Mouse (Mus musculus): ENCODE data around the gene Cass4. TPM values are rescaled to one million over a fixed set of nuclear protein-coding genes. Genes with fewer than 3 reads are reported as not detected.

The Cass4 gene
- total and polyA plus RNA-seq, 3 experiments: 0.35 to 5.5 TPM; not detected in 1

GRCm38 (mm10) chr2:172405011-172405410 is 11.4 kb downstream of the Cass4 start:
- no peaks in the 10 kb centered on the region; a peak in 1 of 4 replicates for H3K36me3 ChIP-seq (ENCODE audit: control insufficient read depth in 1 of 2, insufficient read depth in 2 of 2, low read length in 2 of 2)
- peaks cover 0 to 2% of the 10 kb centered on the region in 2 experiments; a peak in 1 of 4 replicates for H3K27me3 ChIP-seq (ENCODE audit: control insufficient read depth in 1 of 2, insufficient read depth in 2 of 2, low read length in 2 of 2)
- no peak overlapping the region for H3K27ac ChIP-seq (ENCODE audit: control insufficient read depth, low read depth, low read length)
- H3K9me3 ChIP-seq (replicated peaks; ENCODE audit: insufficient read depth, low read length): no peaks in the 10 kb centered on the region
- no peak overlapping the region for H3K9ac ChIP-seq (ENCODE audit: control insufficient read depth, low read depth, low read length, poor library complexity, severe bottlenecking)
- peaks cover 0 to 12% of the 10 kb centered on the region in 2 experiments; a peak in 3 of 4 replicates for H3K4me1 ChIP-seq (ENCODE audit: control insufficient read depth in 1 of 2, insufficient read depth in 2 of 2, low read length in 2 of 2)
- H3K79me2 ChIP-seq (ENCODE audit: control insufficient read depth, insufficient read depth, low read length, poor library complexity): no peaks in the 10 kb centered on the region
- no peak for TF ChIP-seq GATA1 (IDR thresholded peaks at IDR 0.05; ENCODE audit: low read depth, low read length)
- H3K4me3 ChIP-seq (ENCODE audit: control insufficient read depth in 1 of 2, insufficient read depth in 1 of 2, low read depth in 2 of 2, low read length in 2 of 2): no peak overlapping the region
- DNase-seq (ENCODE audit: low read depth, low spot score): no peak

- TF ChIP-seq MXI1 (IDR thresholded peaks at IDR 0.05; ENCODE audit: low read depth, low read length) (no peak), TBP (IDR thresholded peaks at IDR 0.05; ENCODE audit: low read depth, low read length) (no peak), EP300 (IDR thresholded peaks at IDR 0.05; ENCODE audit: low read depth in 1 of 2, low read length in 2 of 2) (no peak), POLR2AphosphoS2 (IDR thresholded peaks at IDR 0.05; ENCODE audit: low read length) (no peak), SMC3 (IDR thresholded peaks at IDR 0.05; ENCODE audit: low read depth, low read length) (no peak), ZKSCAN1 (IDR thresholded peaks at IDR 0.05; ENCODE audit: low read depth, low read length) (no peak), MAZ (IDR thresholded peaks at IDR 0.05; ENCODE audit: low read depth, low read length) (no peak), NRF1 (IDR thresholded peaks at IDR 0.05; ENCODE audit: insufficient read depth, low read depth, low read length, poor library complexity, severe bottlenecking) (no peak)
- H3K27me3 ChIP-seq (ENCODE audit: control insufficient read depth in 1 of 2, insufficient read depth in 2 of 2, low read length in 2 of 2): peaks cover 0 to 2% of the 10 kb centered on the region in 2 experiments; a peak in 1 of 4 replicates
- no peaks in the 10 kb centered on the region for H3K9me3 ChIP-seq (replicated peaks; ENCODE audit: insufficient read depth, low read length)
- H3K4me1 ChIP-seq (ENCODE audit: control insufficient read depth in 1 of 2, insufficient read depth in 2 of 2, low read length in 2 of 2): peaks cover 0 to 7% of the 10 kb centered on the region in 2 experiments; a peak in 2 of 4 replicates
- no peaks in the 10 kb centered on the region for H3K79me2 ChIP-seq (ENCODE audit: control insufficient read depth, insufficient read depth, low read length, poor library complexity)
- H3K27ac ChIP-seq (ENCODE audit: control insufficient read depth, low read depth, low read length): no peak overlapping the region
- DNase-seq (ENCODE audit: low read depth, low spot score): no peak
- no peak overlapping the region for H3K4me3 ChIP-seq (ENCODE audit: control insufficient read depth in 1 of 2, insufficient read depth in 1 of 2, low read depth in 2 of 2, low read length in 2 of 2)
- H3K36me3 ChIP-seq (ENCODE audit: control insufficient read depth in 1 of 2, insufficient read depth in 2 of 2, low read length in 2 of 2): no peaks in the 10 kb centered on the region
- no peak overlapping the region for H3K9ac ChIP-seq (ENCODE audit: control insufficient read depth, low read depth, low read length, poor library complexity, severe bottlenecking)
These were observed 12.6 kb downstream of the Cass4 start for GRCm38 (mm10) chr2:172406173-172406572.

- no peaks in the 10 kb centered on the region for H3K79me2 ChIP-seq (ENCODE audit: control insufficient read depth, insufficient read depth, low read length, poor library complexity)
- H3K27me3 ChIP-seq (ENCODE audit: control insufficient read depth in 1 of 2, insufficient read depth in 2 of 2, low read length in 2 of 2): peaks cover 0 to 2% of the 10 kb centered on the region in 2 experiments; a peak in 1 of 4 replicates
- H3K27ac ChIP-seq (ENCODE audit: control insufficient read depth, low read depth, low read length): no peak overlapping the region
- no peak overlapping the region for H3K4me3 ChIP-seq (ENCODE audit: control insufficient read depth in 1 of 2, insufficient read depth in 1 of 2, low read depth in 2 of 2, low read length in 2 of 2)
- no peaks in the 10 kb centered on the region for H3K36me3 ChIP-seq (ENCODE audit: control insufficient read depth in 1 of 2, insufficient read depth in 2 of 2, low read length in 2 of 2)
- no peak for DNase-seq (ENCODE audit: low read depth, low spot score)
- no peak overlapping the region for H3K9ac ChIP-seq (ENCODE audit: control insufficient read depth, low read depth, low read length, poor library complexity, severe bottlenecking)
- no peaks in the 10 kb centered on the region for H3K4me1 ChIP-seq (ENCODE audit: control insufficient read depth in 1 of 2, insufficient read depth in 2 of 2, low read length in 2 of 2)
- no peaks in the 10 kb centered on the region for H3K9me3 ChIP-seq (replicated peaks; ENCODE audit: insufficient read depth, low read length)
- TF ChIP-seq NRF1 (IDR thresholded peaks at IDR 0.05; ENCODE audit: insufficient read depth, low read depth, low read length, poor library complexity, severe bottlenecking) (no peak), ZMIZ1 (IDR thresholded peaks at IDR 0.05; ENCODE audit: low read depth, low read length) (no peak), USF2 (IDR thresholded peaks at IDR 0.05; ENCODE audit: borderline replicate concordance in 1 of 2, insufficient read depth in 1 of 2, low read depth in 1 of 2, low read length in 2 of 2) (no peak), TBP (IDR thresholded peaks at IDR 0.05; ENCODE audit: low read depth, low read length) (no peak), MAFK (IDR thresholded peaks at IDR 0.05; ENCODE audit: borderline replicate concordance, low read depth, low read length) (no peak), MXI1 (IDR thresholded peaks at IDR 0.05; ENCODE audit: low read depth, low read length) (no peak), HCFC1 (IDR thresholded peaks at IDR 0.05; ENCODE audit: low read depth, low read length) (no peak), MYB (IDR thresholded peaks at IDR 0.05; ENCODE audit: low read depth, low read length) (no peak), NELFE (IDR thresholded peaks at IDR 0.05; ENCODE audit: low read depth, low read length) (no peak), TCF12 (IDR thresholded peaks at IDR 0.05; ENCODE audit: low read depth, low read length) (no peak), MYC (IDR thresholded peaks at IDR 0.05; ENCODE audit: low read depth, low read length) (no peak), EP300 (IDR thresholded peaks at IDR 0.05; ENCODE audit: low read depth in 1 of 2, low read length in 2 of 2) (no peak), KAT2A (conservative IDR thresholded peaks at IDR 0.05; ENCODE audit: low read depth, low read length) (no peak), USF1 (IDR thresholded peaks at IDR 0.05; ENCODE audit: low read depth, low read length) (no peak), CHD1 (IDR thresholded peaks at IDR 0.05; ENCODE audit: low read depth, low read length) (no peak), MAZ (IDR thresholded peaks at IDR 0.05; ENCODE audit: low read depth, low read length) (no peak), GATA1 (IDR thresholded peaks at IDR 0.05; ENCODE audit: low read depth, low read length) (no peak), MEF2A (IDR thresholded peaks at IDR 0.05; ENCODE audit: extremely low read depth, insufficient replicate concordance, low read depth, low read length, poor library complexity, severe bottlenecking) (no peak), RCOR1 (IDR thresholded peaks at IDR 0.05; ENCODE audit: low read depth, low read length) (no peak), ETS1 (IDR thresholded peaks at IDR 0.05; ENCODE audit: low read depth, low read length) (no peak)
These were observed 13.9 kb downstream of the Cass4 start for GRCm38 (mm10) chr2:172407499-172407898.

Measured in MEL (cell line).